Mouse (Mus musculus) duodenum, adult 2 months (tissue): ENCODE data around the gene Ccr3. TPM values are rescaled to one million over a fixed set of nuclear protein-coding genes. Genes with fewer than 3 reads are reported as not detected.

Experiments
- polyA plus RNA-seq: library from polyadenylated mRNA; depleted of rRNA; stranded (reverse); fragments of >200 nt; gene quantifications from 2 replicates; pipeline ENCODE4 v1.2.3, GENCODE M21; 2012; ENCODE audit warnings: low replicate concordance; rRNA removed

The Ccr3 gene
- polyA plus RNA-seq: 0.15 and 0.19 TPM in 2 replicates

DNA sequence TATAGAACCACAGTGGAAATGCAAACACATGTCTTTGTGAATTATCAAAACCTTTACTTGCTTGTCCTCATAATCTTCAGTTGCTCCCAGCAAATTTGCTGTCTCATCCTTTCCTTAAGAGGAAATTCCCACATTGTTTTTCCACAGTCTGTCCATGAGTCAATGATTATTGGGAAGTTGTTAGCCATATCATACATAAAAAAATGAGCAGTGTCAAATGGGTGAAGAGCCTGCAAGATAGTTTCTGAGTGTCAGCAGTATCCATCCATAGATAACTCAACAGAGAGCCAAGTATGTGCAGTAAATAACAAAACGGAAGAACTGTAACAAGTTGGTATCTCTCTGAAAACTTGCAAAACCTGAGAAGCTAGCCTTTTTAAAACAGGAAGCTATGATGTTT, at the start of gene Ccr3:
TSS of gene Ccr3 (plus strand) at position 301 of the 400 bp plus-strand sequence.

DNA sequence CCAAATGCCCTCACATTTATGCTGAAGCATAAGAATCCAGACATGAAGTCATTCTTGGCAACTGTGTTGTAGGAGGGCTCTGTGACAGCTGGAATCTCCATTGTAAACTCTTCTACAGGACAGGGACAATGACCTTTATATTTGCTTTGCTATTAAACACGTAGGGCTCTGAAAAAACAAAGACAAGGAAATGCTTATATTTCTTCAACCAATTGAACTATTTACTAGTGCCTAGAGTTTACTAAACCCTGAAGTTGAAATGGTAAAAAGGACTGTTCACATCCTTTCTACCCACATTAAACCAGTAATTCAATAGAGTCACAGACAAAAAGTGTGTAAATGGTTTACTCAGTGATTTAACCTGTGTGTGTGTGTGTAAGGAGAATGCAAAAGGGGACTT, 43.5 kb upstream of the Ccr3 start, which contains the start of gene Ccr1l1:
TSS of gene Ccr1l1 (minus strand) at position 101 of the 400 bp plus-strand sequence.

Other genes with a start within 250 kb of the Ccr3 start
- 0.21 and 0.82 TPM in 2 replicates for gene Cxcr6, start 215.5 kb upstream of the Ccr3 start, polyA plus RNA-seq
- gene Fyco1, start 170.1 kb upstream of the Ccr3 start, polyA plus RNA-seq: 2.1 and 3.5 TPM in 2 replicates
- 0.15 and 0.29 TPM in 2 replicates for gene Xcr1, start 159.9 kb upstream of the Ccr3 start, polyA plus RNA-seq
- 0.81 and 1.5 TPM in 2 replicates for gene Ccr1, start 53.3 kb upstream of the Ccr3 start, polyA plus RNA-seq
- 0.11 and 0.18 TPM in 2 replicates for gene Ccr1l1, start 43.6 kb upstream of the Ccr3 start, polyA plus RNA-seq
- gene Ccr2, start 80.0 kb downstream of the Ccr3 start, polyA plus RNA-seq: 0.07 and 0.09 TPM in 2 replicates
- 0.13 and 0.16 TPM in 2 replicates for gene Ccr5, start 99.6 kb downstream of the Ccr3 start, polyA plus RNA-seq